Mouse (Mus musculus) forebrain, embryonic 10.5 days (tissue): ENCODE results near the gene Bsg. TPM values are rescaled to one million over a fixed set of nuclear protein-coding genes. Genes with fewer than 3 reads are reported as not detected.

Experiments used
- DNase-seq: peaks from one replicate; pipeline ENCODE4 v3.0.0-alpha.2; 2017; ENCODE audit warnings: low spot score; ENCODE audit errors: extremely low spot score
- H3K27ac ChIP-seq: fragments of 300-500 bp; sonication (generic); 2 replicates; pipeline ENCODE4 v1.5.1; 2016; ENCODE audit warnings: mild to moderate bottlenecking
- H3K27me3 ChIP-seq: fragments of 300-500 bp; sonication (generic); 2 replicates; pipeline ENCODE4 v1.6.1; 2016; ENCODE audit warnings: mild to moderate bottlenecking; ENCODE audit not compliant: poor library complexity, severe bottlenecking
- H3K36me3 ChIP-seq: fragments of 300-500 bp; sonication (generic); replicated peaks from 2 replicates; pipeline ENCODE4 v1.6.1; 2016; ENCODE audit warnings: mild to moderate bottlenecking, moderate library complexity
- H3K4me1 ChIP-seq: fragments of 300-500 bp; sonication (generic); 2 replicates; pipeline ENCODE4 v1.6.1; 2016
- H3K4me3 ChIP-seq: fragments of 300-500 bp; sonication (generic); 2 replicates; pipeline ENCODE4 v1.5.1; 2016; ENCODE audit warnings: mild to moderate bottlenecking, moderate library complexity
- H3K9me3 ChIP-seq: fragments of 300-500 bp; sonication (generic); 2 replicates; pipeline ENCODE4 v1.6.1; 2016; ENCODE audit warnings: mild to moderate bottlenecking, moderate library complexity
- WGBS: fragments of 180-500 bp; shearing (Covaris S2); methylation state at CpG from one replicate; pipeline ENCODE4 v1.1.7; 2016; 5-methylcytosine and 5-hydroxymethylcytosine counted together
- polyA plus RNA-seq: library from polyadenylated mRNA; unstranded; fragments of >200 nt; fragmentation: Nextera tagmentation; extraction: Ambion mirVana; gene quantifications from 2 replicates; pipeline ENCODE4 v1.2.1, GENCODE M21; 2016

The Bsg gene
- polyA plus RNA-seq, 1 experiment from 2014 or later = 598 TPM

GRCm38 (mm10) chr10:79712499-79713126 is 8.3 kb downstream of the Bsg start:
- DNase-seq = peak; percentile 81
- H3K36me3 ChIP-seq = peaks cover 50% of the 10 kb centered on the region
- H3K27ac ChIP-seq = no peak overlapping the region
- H3K4me3 ChIP-seq = no peak overlapping the region
- 9% methylated on average over 4 of the region's 6 CpGs for WGBS
- H3K4me1 ChIP-seq = peaks cover 33% of the 10 kb centered on the region
- no peaks in the 10 kb centered on the region for H3K9me3 ChIP-seq
- peaks cover 40% of the 10 kb centered on the region for H3K27me3 ChIP-seq

GRCm38 (mm10) chr10:79713163-79713562 is 8.9 kb downstream of the Bsg start:
- Histone ChIP-seq H3K4me3 (no peak overlapping the region), H3K36me3 (peaks cover 44% of the 10 kb centered on the region), H3K4me1 (peaks cover 31% of the 10 kb centered on the region), H3K9me3 (no peaks in the 10 kb centered on the region), H3K27ac (no peak overlapping the region), H3K27me3 (peaks cover 45% of the 10 kb centered on the region)
- WGBS = 33% methylated on average over 1 of the region's 1 CpGs
- no peak for DNase-seq

- Histone ChIP-seq H3K4me1 (peaks cover 18% of the 10 kb centered on the region), H3K27me3 (peaks cover 63% of the 10 kb centered on the region), H3K27ac (no peak overlapping the region), H3K4me3 (no peak overlapping the region), H3K36me3 (peaks cover 26% of the 10 kb centered on the region), H3K9me3 (no peaks in the 10 kb centered on the region)
- 69% methylated on average over 4 of the region's 4 CpGs for WGBS
- DNase-seq = no peak
Observed at GRCm38 (mm10) chr10:79714996-79715395, 10.7 kb downstream of the Bsg start.

- Histone ChIP-seq H3K27ac (peak within 1 kb of the TSS; percentile 9; the same call in 1 of the 2 replicates), H3K4me3 (peak within 1 kb of the TSS; percentile 71), H3K9me3 (no peaks in the 10 kb centered on the region), H3K4me1 (peaks cover 18% of the 10 kb centered on the region), H3K36me3 (peaks cover 12% of the 10 kb centered on the region), H3K27me3 (peaks cover 70% of the 10 kb centered on the region)
- DNase-seq = no peak
- 1% methylated on average over 86 of the region's 91 CpGs for WGBS
Observed at GRCm38 (mm10) chr10:79716254-79716987, 12.1 kb downstream of the Bsg start, which contains the start of gene Hcn2. TSS of gene Hcn2 (plus strand) at chr10:79716634.

- H3K27ac ChIP-seq = peak overlapping the region; percentile 9; the same call in 1 of the 2 replicates
- H3K27me3 ChIP-seq = peaks cover 70% of the 10 kb centered on the region
- peaks cover 6% of the 10 kb centered on the region for H3K36me3 ChIP-seq
- H3K4me3 ChIP-seq = peak overlapping the region; percentile 71
- peaks cover 19% of the 10 kb centered on the region for H3K4me1 ChIP-seq
- under 1% methylated on average over 44 of the region's 44 CpGs for WGBS
- DNase-seq = no peak
- no peaks in the 10 kb centered on the region for H3K9me3 ChIP-seq
Observed at GRCm38 (mm10) chr10:79716988-79717355, 12.7 kb downstream of the Bsg start.

- Histone ChIP-seq H3K36me3 (no peaks in the 10 kb centered on the region), H3K9me3 (no peaks in the 10 kb centered on the region), H3K27me3 (peaks cover 70% of the 10 kb centered on the region), H3K4me3 (peak overlapping the region; percentile 71), H3K27ac (no peak overlapping the region), H3K4me1 (peaks cover 27% of the 10 kb centered on the region)
- 4% methylated on average over 43 of the region's 43 CpGs for WGBS
- peak; percentile 80 for DNase-seq
Observed at GRCm38 (mm10) chr10:79717640-79718357, 13.5 kb downstream of the Bsg start.

GRCm38 (mm10) chr10:79721089-79721488 is 16.8 kb downstream of the Bsg start:
- WGBS = 67% methylated on average over 5 of the region's 5 CpGs
- Histone ChIP-seq H3K27ac (no peak overlapping the region), H3K36me3 (no peaks in the 10 kb centered on the region), H3K4me3 (no peak overlapping the region), H3K4me1 (peaks cover 31% of the 10 kb centered on the region), H3K27me3 (peaks cover 46% of the 10 kb centered on the region), H3K9me3 (no peaks in the 10 kb centered on the region)
- no peak for DNase-seq

GRCm38 (mm10) chr10:79723047-79723446 is 18.8 kb downstream of the Bsg start:
- peaks cover 15% of the 10 kb centered on the region for H3K4me1 ChIP-seq
- WGBS = 69% methylated on average over 6 of the region's 6 CpGs
- H3K27ac ChIP-seq = no peak overlapping the region
- no peak for DNase-seq
- H3K9me3 ChIP-seq = no peaks in the 10 kb centered on the region; the same call in 1 of the 2 replicates
- no peaks in the 10 kb centered on the region for H3K36me3 ChIP-seq
- no peak overlapping the region for H3K4me3 ChIP-seq
- peaks cover 27% of the 10 kb centered on the region for H3K27me3 ChIP-seq

- H3K9me3 ChIP-seq = no peaks in the 10 kb centered on the region; the same call in 1 of the 2 replicates
- H3K4me3 ChIP-seq = no peak overlapping the region
- no peak for DNase-seq
- H3K27me3 ChIP-seq = peaks cover 20% of the 10 kb centered on the region
- no peak overlapping the region for H3K27ac ChIP-seq
- H3K4me1 ChIP-seq = peaks cover 19% of the 10 kb centered on the region
- no peaks in the 10 kb centered on the region for H3K36me3 ChIP-seq
- 85% methylated on average over 7 of the region's 7 CpGs for WGBS
Observed at GRCm38 (mm10) chr10:79723692-79724091, 19.4 kb downstream of the Bsg start.

GRCm38 (mm10) chr10:79726090-79726489 is 21.8 kb downstream of the Bsg start:
- H3K9me3 ChIP-seq = no peaks in the 10 kb centered on the region; the same call in 1 of the 2 replicates
- H3K27ac ChIP-seq = no peak overlapping the region
- H3K4me1 ChIP-seq = peaks cover 20% of the 10 kb centered on the region
- DNase-seq = peak; percentile 52
- 37% methylated on average over 11 of the region's 11 CpGs for WGBS
- H3K36me3 ChIP-seq = no peaks in the 10 kb centered on the region
- H3K4me3 ChIP-seq = no peak overlapping the region
- H3K27me3 ChIP-seq = no peaks in the 10 kb centered on the region

- Histone ChIP-seq H3K4me3 (no peak overlapping the region), H3K4me1 (peaks cover 8% of the 10 kb centered on the region; the same call in 1 of the 2 replicates), H3K36me3 (peaks cover 16% of the 10 kb centered on the region), H3K9me3 (no peaks in the 10 kb centered on the region; the same call in 1 of the 2 replicates), H3K27ac (no peak overlapping the region; the same call in 1 of the 2 replicates), H3K27me3 (no peaks in the 10 kb centered on the region)
- DNase-seq = no peak
- 81% methylated on average over 28 of the region's 28 CpGs for WGBS
Observed at GRCm38 (mm10) chr10:79728323-79729249, 24.3 kb downstream of the Bsg start.
